Mouse (Mus musculus): ENCODE measurements around the gene Garnl3.
A peak's percentile ranks its signal among the peaks of the same experiment; 100 is the strongest.

Garnl3 gene

DNA sequence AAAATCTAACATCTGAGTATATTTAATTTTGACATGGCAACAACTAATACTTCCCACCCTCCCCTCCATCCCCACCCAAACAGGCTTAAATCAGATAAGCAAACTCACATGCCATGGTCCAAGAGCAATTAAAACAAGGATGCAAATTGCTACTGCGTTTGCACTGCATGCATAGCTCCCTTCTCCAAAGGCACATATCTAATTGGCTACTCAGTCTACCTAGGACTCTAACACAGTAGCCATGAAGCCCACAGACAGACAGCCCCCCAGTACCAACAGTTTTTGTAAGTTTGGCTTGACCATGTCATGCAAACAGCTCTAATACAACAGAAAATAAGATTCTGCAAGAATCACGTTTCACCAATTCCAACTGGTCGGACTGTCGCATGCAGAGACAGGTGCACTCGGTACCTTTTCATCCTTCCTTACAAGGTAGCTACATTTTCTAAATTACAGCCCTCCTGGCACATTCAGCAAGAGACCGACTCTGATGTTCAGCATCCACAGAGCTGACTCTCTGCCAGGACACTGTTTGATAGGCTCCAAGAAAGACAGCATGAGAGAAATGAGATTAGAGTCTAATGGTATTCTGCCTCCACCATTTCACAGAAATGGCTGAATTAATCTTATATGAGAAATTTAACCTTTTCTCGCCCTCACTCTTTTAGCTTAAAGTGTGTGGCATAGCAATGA, 44.6 kb downstream of the Garnl3 start:
- no peak for DNase-seq

GRCm38 (mm10) chr2:33086016-33086596, 45.3 kb downstream of the Garnl3 start:
- no peak for DNase-seq

GRCm38 (mm10) chr2:33084221-33084620, 47.2 kb downstream of the Garnl3 start:
- DNase-seq = no peak

- DNase-seq = no peak
Observed at GRCm38 (mm10) chr2:33080166-33080565, 51.3 kb downstream of the Garnl3 start.

DNA sequence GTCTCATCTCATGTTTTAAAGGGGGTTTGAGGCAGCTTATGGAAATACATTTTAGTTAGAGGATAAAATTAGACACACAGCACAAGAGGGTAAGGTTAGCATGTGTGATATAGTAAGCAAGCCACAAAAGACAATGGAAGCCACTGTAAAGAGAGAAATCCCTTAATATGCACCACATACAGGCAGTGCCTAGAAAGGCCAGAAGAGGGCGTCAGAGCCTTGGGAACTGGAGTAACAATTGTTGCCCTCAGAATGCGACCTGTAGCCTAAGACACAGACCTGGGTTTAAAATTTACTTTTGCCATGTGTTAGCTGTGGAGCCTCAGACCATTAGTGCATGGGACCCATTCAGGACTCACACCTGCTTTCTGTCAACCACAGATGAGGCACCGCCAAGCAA, 54.2 kb downstream of the Garnl3 start:
- DNase-seq = peak; percentile 4

GRCm38 (mm10) chr2:33074931-33075330, 56.5 kb downstream of the Garnl3 start:
- no peak for DNase-seq

- DNase-seq = no peak
Observed at GRCm38 (mm10) chr2:33074188-33074587, 57.3 kb downstream of the Garnl3 start.

DNA sequence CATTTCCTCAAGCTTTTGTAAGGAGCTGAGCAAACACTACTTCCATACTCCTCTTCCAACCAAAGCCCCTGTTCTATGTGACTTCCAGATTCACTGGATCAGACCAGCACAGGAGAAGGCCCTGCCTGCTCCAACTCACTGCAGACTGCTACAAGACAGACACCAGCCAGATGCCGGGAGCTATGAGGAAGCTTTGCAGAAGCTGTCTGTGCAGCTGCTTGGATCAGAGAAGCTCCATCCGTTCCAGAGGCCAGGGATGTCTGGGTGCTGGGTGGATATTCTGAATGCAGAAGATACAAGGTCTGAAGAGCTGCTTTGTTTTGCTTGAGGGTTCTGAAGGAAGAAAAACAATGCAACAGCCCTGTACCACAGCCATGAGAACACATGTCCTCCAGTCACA, 59.1 kb downstream of the Garnl3 start:
- no peak for DNase-seq

GRCm38 (mm10) chr2:33065610-33066009, 65.8 kb downstream of the Garnl3 start:
- no peak for DNase-seq

DNA sequence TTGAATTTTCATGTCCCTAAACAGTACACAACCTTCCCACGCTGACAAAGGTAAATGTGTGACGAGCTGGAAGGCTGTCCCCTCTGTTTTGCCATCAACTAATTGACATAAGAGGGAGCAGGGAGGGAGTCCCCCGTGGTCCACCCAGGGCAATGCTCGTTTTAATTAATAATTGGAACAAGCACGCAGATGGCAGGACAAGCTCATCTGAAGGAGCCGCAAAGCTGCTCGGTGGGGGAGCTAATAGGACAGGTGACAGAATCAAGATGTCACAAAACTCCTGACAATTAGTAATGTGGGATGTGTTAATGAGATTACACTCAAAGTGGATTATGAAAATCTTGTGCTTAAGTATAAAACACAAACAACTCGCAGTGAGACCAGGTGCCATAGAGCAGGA, 68.7 kb downstream of the Garnl3 start:
- DNase-seq = no peak

DNA sequence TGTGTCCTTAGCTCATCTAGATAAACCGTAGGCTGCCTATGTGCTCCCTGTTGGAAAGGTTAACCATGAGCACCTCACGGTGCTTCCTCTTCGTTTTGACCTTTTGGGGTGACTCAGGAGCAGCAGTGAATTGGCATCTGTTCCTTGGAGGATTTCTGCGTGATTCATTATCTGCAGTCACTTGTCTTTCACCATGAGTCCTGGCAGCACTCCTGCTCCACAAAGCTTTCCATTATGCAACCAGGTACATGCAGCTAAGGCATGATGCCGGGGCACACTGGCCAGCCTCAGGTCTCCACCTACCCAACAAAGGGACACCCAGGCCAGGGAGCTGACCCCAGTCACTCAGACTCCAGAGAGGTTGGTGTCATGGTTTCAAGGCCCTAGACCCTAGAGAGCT, 72.5 kb downstream of the Garnl3 start:
- DNase-seq = no peak

GRCm38 (mm10) chr2:33057514-33057913, 73.9 kb downstream of the Garnl3 start:
- DNase-seq = no peak

DNA sequence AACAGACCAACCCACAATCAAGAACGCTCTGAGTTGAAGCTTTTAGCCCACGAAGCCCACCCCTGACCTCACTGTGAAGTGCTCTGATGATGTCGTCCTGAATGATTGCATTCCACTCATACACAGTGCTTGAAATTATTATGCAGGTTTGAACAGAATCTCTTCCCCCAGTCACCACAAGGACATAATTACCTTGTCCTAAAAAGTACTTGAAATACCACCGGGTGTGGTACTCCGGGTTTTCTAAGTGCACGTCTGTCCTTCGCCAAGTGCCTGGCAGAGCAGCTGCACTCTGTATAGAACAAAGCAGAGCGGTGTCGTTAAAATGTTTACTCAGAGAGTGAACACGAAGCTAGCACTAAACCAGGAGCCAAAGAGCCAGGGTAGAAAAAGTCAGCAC, 77.5 kb downstream of the Garnl3 start:
- DNase-seq = no peak

- DNase-seq = no peak
Observed at GRCm38 (mm10) chr2:33047360-33047759, 84.1 kb downstream of the Garnl3 start.

GRCm38 (mm10) chr2:33046919-33047318, 84.5 kb downstream of the Garnl3 start:
- DNase-seq = no peak

- DNase-seq = no peak
Observed at GRCm38 (mm10) chr2:33045899-33046298, 85.6 kb downstream of the Garnl3 start.

- DNase-seq = no peak
Observed at GRCm38 (mm10) chr2:33042781-33043180, 88.7 kb downstream of the Garnl3 start.

GRCm38 (mm10) chr2:33041571-33041970, 89.9 kb downstream of the Garnl3 start:
- no peak for DNase-seq

DNA sequence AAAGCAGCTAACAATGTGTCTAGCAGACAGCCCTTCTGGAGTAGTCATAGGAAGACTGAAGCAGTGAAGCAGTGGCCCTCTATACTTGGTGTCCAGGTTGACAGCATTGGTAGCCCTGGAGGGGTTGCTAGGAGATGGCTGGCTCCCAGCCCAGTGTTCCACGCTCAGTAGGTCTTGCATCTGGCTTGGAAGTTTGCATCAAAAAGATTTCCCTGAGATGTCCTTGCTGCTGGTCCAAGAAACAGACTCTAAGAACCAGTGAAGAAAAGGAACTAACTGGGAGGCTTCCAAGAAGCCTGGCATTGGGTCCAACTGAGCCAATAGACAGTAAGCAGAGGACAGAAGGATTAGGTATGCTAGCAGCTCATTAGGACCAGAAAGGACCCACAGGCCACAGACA, 94.0 kb downstream of the Garnl3 start:
- no peak for DNase-seq

DNA sequence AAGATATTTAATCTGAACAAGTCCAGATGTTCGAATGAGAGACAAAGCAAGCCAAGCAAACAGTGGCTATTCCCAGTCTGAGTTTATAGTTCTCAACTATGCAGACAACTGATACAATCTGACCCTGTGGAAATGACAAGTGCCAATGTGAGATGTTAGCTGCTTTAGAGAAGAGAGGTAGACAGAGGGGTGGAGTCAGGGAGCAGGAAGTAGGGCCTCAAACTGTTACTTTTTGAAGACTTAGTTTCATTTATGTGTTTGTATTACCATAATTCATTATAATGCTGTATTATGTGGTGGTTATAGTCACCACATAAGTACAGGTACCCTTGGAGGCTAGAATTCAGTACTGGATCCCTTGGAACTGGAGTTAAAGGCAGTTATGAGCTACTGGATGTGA, 96.2 kb downstream of the Garnl3 start:
- DNase-seq = no peak

DNA sequence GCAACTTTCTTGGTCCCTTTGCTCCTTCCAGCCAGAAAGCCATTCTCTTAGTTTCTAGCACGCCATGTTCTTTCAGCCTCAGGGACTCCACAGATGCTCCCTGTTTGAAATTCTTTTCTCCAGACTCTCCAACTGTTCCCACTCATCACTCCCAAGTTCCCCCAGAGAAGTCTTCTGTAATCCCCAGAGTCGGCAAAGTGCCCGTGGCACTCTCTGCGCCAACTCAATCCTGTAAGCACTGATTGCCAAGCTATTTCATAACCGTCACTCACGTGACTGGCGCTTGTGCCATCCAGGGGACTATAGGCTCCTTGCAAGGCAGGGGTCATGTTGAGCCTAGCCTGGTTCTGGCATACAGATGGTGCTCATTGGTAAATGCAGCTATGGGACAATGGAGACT, 98.2 kb downstream of the Garnl3 start:
- no peak for DNase-seq

GRCm38 (mm10) chr2:33032391-33033062, 98.9 kb downstream of the Garnl3 start:
- no peak for DNase-seq

GRCm38 (mm10) chr2:33025040-33025439, 106.4 kb downstream of the Garnl3 start:
- DNase-seq = peak; percentile 25

- peak; percentile 19 for DNase-seq
Observed at GRCm38 (mm10) chr2:33024564-33024963, 106.9 kb downstream of the Garnl3 start.

Data from kidney, postnatal 14 days (tissue).